8 mouse cellular contexts compared by ENCODE assay signal in genomic region chr11:43528078-43528682, GRCm38 (mm10). TPM values are rescaled to one million over a fixed set of nuclear protein-coding genes. Genes with fewer than 3 reads are reported as not detected.
DNase-seq lines count a peak whose midpoint lies in the region; ATAC-seq and TF ChIP-seq lines count a peak whose summit lies in the region.

No protein-coding gene starts in this region.

- H3K9ac ChIP-seq in heart, embryonic 13.5 days, result peak overlapping the region; percentile 95
- H3K9ac ChIP-seq in hindbrain, embryonic 12.5 days, result peak overlapping the region; percentile 80
- H3K9ac ChIP-seq in stomach, postnatal 0 days (ENCODE audit: low read length), result peak overlapping the region; percentile 79

- ATAC-seq in heart, embryonic 13.5 days (ENCODE audit: extremely low read depth, insufficient number of reproducible peaks, low FRiP score, low TSS enrichment), result no peak
- ATAC-seq in hindbrain, embryonic 12.5 days (ENCODE audit: low FRiP score), result peak; percentile 59
- peak; percentile 27 for ATAC-seq in stomach, postnatal 0 days (ENCODE audit: low FRiP score, low TSS enrichment)

- peak overlapping the region; percentile 82 for H3K4me2 ChIP-seq in heart, embryonic 13.5 days
- peak overlapping the region; percentile 78 for H3K4me2 ChIP-seq in hindbrain, embryonic 12.5 days (replicated peaks)
- H3K4me2 ChIP-seq in stomach, postnatal 0 days (replicated peaks; ENCODE audit: low read depth), result peak overlapping the region; percentile 99

- TF ChIP-seq CTCF in stomach, postnatal 0 days (IDR thresholded peaks at IDR 0.05; ENCODE audit: low read depth), result peak; percentile 53

- H3K4me1 ChIP-seq in heart, embryonic 13.5 days, result peaks cover 37% of the 10 kb centered on the region
- peaks cover 29% of the 10 kb centered on the region for H3K4me1 ChIP-seq in hindbrain, embryonic 12.5 days
- H3K4me1 ChIP-seq in stomach, postnatal 0 days (replicated peaks; ENCODE audit: control insufficient read depth, insufficient read depth), result no peaks in the 10 kb centered on the region

- no peaks in the 10 kb centered on the region for H3K27me3 ChIP-seq in heart, embryonic 13.5 days (replicated peaks)
- no peaks in the 10 kb centered on the region for H3K27me3 ChIP-seq in hindbrain, embryonic 12.5 days
- no peaks in the 10 kb centered on the region for H3K27me3 ChIP-seq in stomach, postnatal 0 days (ENCODE audit: control insufficient read depth, insufficient read depth, low read length)

- no peak for DNase-seq in heart, postnatal 10 days
- peak; percentile 40 for DNase-seq in 416B (ENCODE audit: low read depth)
- DNase-seq in c-Kit-positive CD71-negative TER-119-negative erythroid progenitor cells, embryonic 14.5 days (ENCODE audit: low read depth), result peak; percentile 18
- DNase-seq in lung, postnatal 10 days, result peak; percentile 22
- DNase-seq in stomach, postnatal 0 days (ENCODE audit: low spot score), result no peak
- DNase-seq in kidney, postnatal 14 days, result no peak

- H3K4me3 ChIP-seq in heart, embryonic 13.5 days, result peak overlapping the region; percentile 82
- H3K4me3 ChIP-seq in hindbrain, embryonic 12.5 days, result peak overlapping the region; percentile 73
- peak overlapping the region; percentile 80 for H3K4me3 ChIP-seq in stomach, postnatal 0 days (ENCODE audit: low read depth, low read length)

- TF ChIP-seq EP300 in stomach, postnatal 0 days (optimal IDR thresholded peaks at IDR 0.05), result no peak

- H3K27ac ChIP-seq in heart, embryonic 13.5 days (replicated peaks), result peak overlapping the region; percentile 90
- H3K27ac ChIP-seq in hindbrain, embryonic 12.5 days, result peak overlapping the region; percentile 85
- H3K27ac ChIP-seq in stomach, postnatal 0 days (replicated peaks), result peak overlapping the region; percentile 67

- intact Hi-C loops in heart, postnatal 10 days (cut with DNase I), result loop anchor here (2.0 to 10.0 kb wide), 5 partner anchors 21 to 217 kb away; partner anchors contain the start of genes 4933415A04Rik and Ttc1

- WGBS in heart, embryonic 13.5 days, result under 1% methylated on average over 21 of the region's 25 CpGs
- WGBS in hindbrain, embryonic 12.5 days, result under 1% methylated on average over 25 of the region's 25 CpGs
- WGBS in stomach, postnatal 0 days, result 1% methylated on average over 20 of the region's 25 CpGs

- peaks cover 20% of the 10 kb centered on the region for H3K36me3 ChIP-seq in heart, embryonic 13.5 days
- 0 out of 2 replicates have a peak, but pooled peaks cover 6% of the 10 kb centered on the region for H3K36me3 ChIP-seq in hindbrain, embryonic 12.5 days
- no peaks in the 10 kb centered on the region for H3K36me3 ChIP-seq in stomach, postnatal 0 days (ENCODE audit: control insufficient read depth, insufficient read depth, low read length)

- H3K9me3 ChIP-seq in heart, embryonic 13.5 days, result no peaks in the 10 kb centered on the region
- H3K9me3 ChIP-seq in hindbrain, embryonic 12.5 days (replicated peaks), result no peaks in the 10 kb centered on the region
- H3K9me3 ChIP-seq in stomach, postnatal 0 days (ENCODE audit: control insufficient read depth, low read length), result no peaks in the 10 kb centered on the region

RNA-seq across cellular contexts. Expression of gene Ccnjl, which starts 0.4 kb away (rescaled TPM):
- polyA plus RNA-seq in heart, embryonic 13.5 days (2015; fragmentation: Nextera tagmentation; extraction: Ambion mirVana), result 15.7 and 20.7 TPM in 2 replicates
- total RNA-seq in heart, postnatal 10 days (2021), result 10 to 100 TPM; 10.2 to 11.3 TPM
- 27.6 and 29.6 TPM in 2 replicates for polyA plus RNA-seq in hindbrain, embryonic 12.5 days (2016; fragmentation: Nextera tagmentation; extraction: Ambion mirVana)
- polyA plus RNA-seq in stomach, postnatal 0 days (2015; fragmentation: Nextera tagmentation; extraction: Ambion mirVana), result 5.2 and 5.5 TPM in 2 replicates

RNA-seq across cellular contexts. Expression of gene C1qtnf2, which starts 54.1 kb away (rescaled TPM):
- 3.0 and 3.3 TPM in 2 replicates for polyA plus RNA-seq in heart, embryonic 13.5 days (2015; fragmentation: Nextera tagmentation; extraction: Ambion mirVana)
- total RNA-seq in heart, postnatal 10 days (2021), result 10 to 100 TPM; 15.4 to 15.8 TPM
- polyA plus RNA-seq in hindbrain, embryonic 12.5 days (2016; fragmentation: Nextera tagmentation; extraction: Ambion mirVana), result 5.2 and 5.4 TPM in 2 replicates
- 18.0 and 19.8 TPM in 2 replicates for polyA plus RNA-seq in stomach, postnatal 0 days (2015; fragmentation: Nextera tagmentation; extraction: Ambion mirVana)

RNA-seq across cellular contexts. Expression of gene 4933415A04Rik, which starts 58.7 kb away (rescaled TPM):
- 4.7 and 5.0 TPM in 2 replicates for polyA plus RNA-seq in heart, embryonic 13.5 days (2015; fragmentation: Nextera tagmentation; extraction: Ambion mirVana)
- 1 to 10 TPM; 2.7 to 3.4 TPM for total RNA-seq in heart, postnatal 10 days (2021)
- 6.5 and 8.1 TPM in 2 replicates for polyA plus RNA-seq in hindbrain, embryonic 12.5 days (2016; fragmentation: Nextera tagmentation; extraction: Ambion mirVana)
- polyA plus RNA-seq in stomach, postnatal 0 days (2015; fragmentation: Nextera tagmentation; extraction: Ambion mirVana), result 2.4 TPM in 2 replicates

Comparison
In these comparisons a context has a peak if more than half of its experiments do, and no peak if none do; other contexts are left out.
1. DNase-seq: peak in 416B (single experiment), c-Kit-positive CD71-negative TER-119-negative erythroid progenitor cells, embryonic 14.5 days (single experiment) and lung, postnatal 10 days (single experiment); none in heart, postnatal 10 days (0 of 2), stomach, postnatal 0 days (single experiment) and kidney, postnatal 14 days (single experiment).
2. Peak in every context shown above with its lines, with median percentiles within 50 percentile points of each other: H3K27ac ChIP-seq, H3K4me2 ChIP-seq, H3K4me3 ChIP-seq and H3K9ac ChIP-seq.